Mouse (Mus musculus) midbrain, embryonic 11.5 days (tissue): ENCODE data around the gene Zfp777. TPM values are rescaled to one million over a fixed set of nuclear protein-coding genes. Genes with fewer than 3 reads are reported as not detected.
A peak's percentile ranks its signal among the peaks of the same experiment; 100 is the strongest.

ENCODE experiments used
- ATAC-seq: fragments of 200-750 bp; cut with Nextera tagmentation; 2 replicates; pipeline ENCODE4 v1.8.0; 2017; ENCODE audit warnings: moderate TSS enrichment, moderate library complexity; ENCODE audit not compliant: low FRiP score
- DNase-seq: peaks from one replicate; pipeline ENCODE4 v3.0.0; 2015; ENCODE audit warnings: low spot score; ENCODE audit errors: missing footprints
- H3K27ac ChIP-seq: fragments of 300-500 bp; sonication (generic); 2 replicates; pipeline ENCODE4 v1.5.1; 2014; ENCODE audit warnings: low read depth, low read length
- H3K27me3 ChIP-seq: fragments of 300-500 bp; sonication (generic); 2 replicates; pipeline ENCODE4 v1.6.1; 2014; ENCODE audit warnings: mild to moderate bottlenecking, low read length, moderate library complexity, mixed read lengths; ENCODE audit not compliant: control insufficient read depth, insufficient read depth
- H3K36me3 ChIP-seq: fragments of 300-500 bp; sonication (generic); 2 replicates; pipeline ENCODE4 v1.6.1; 2014; ENCODE audit warnings: mild to moderate bottlenecking, low read length, moderate library complexity, mixed read lengths; ENCODE audit not compliant: control insufficient read depth, insufficient read depth
- H3K4me1 ChIP-seq: fragments of 300-500 bp; sonication (generic); 2 replicates; pipeline ENCODE4 v1.6.1; 2014; ENCODE audit warnings: low read length; ENCODE audit not compliant: control insufficient read depth, insufficient read depth
- H3K4me2 ChIP-seq: fragments of 300-500 bp; sonication (generic); 2 replicates; pipeline ENCODE4 v1.6.1; 2014; ENCODE audit warnings: mild to moderate bottlenecking, moderate library complexity
- H3K4me3 ChIP-seq: fragments of 300-500 bp; sonication (generic); 2 replicates; pipeline ENCODE4 v1.5.1; 2014; ENCODE audit warnings: low read depth, low read length
- H3K9ac ChIP-seq: fragments of 300-500 bp; sonication (generic); 2 replicates; pipeline ENCODE4 v1.6.1; 2014; ENCODE audit warnings: low read length
- H3K9me3 ChIP-seq: fragments of 300-500 bp; sonication (generic); 2 replicates; pipeline ENCODE4 v1.6.1; 2016; ENCODE audit warnings: low read length; ENCODE audit not compliant: control insufficient read depth
- WGBS: fragments of 180-500 bp; shearing (Covaris S2); extraction: QIAGEN DNeasy Blood & Tissue Kit; methylation state at CpG from one replicate; pipeline ENCODE4 v1.1.7; 2014; 5-methylcytosine and 5-hydroxymethylcytosine counted together
- polyA plus RNA-seq: library from polyadenylated mRNA; unstranded; fragments of >200 nt; fragmentation: Nextera tagmentation; extraction: Ambion mirVana; gene quantifications from 2 replicates; pipeline ENCODE4 v1.2.1, GENCODE M21; 2014

Zfp777 gene
- polyA plus RNA-seq, 1 experiment from 2014 or later: 9.5 TPM

DNA sequence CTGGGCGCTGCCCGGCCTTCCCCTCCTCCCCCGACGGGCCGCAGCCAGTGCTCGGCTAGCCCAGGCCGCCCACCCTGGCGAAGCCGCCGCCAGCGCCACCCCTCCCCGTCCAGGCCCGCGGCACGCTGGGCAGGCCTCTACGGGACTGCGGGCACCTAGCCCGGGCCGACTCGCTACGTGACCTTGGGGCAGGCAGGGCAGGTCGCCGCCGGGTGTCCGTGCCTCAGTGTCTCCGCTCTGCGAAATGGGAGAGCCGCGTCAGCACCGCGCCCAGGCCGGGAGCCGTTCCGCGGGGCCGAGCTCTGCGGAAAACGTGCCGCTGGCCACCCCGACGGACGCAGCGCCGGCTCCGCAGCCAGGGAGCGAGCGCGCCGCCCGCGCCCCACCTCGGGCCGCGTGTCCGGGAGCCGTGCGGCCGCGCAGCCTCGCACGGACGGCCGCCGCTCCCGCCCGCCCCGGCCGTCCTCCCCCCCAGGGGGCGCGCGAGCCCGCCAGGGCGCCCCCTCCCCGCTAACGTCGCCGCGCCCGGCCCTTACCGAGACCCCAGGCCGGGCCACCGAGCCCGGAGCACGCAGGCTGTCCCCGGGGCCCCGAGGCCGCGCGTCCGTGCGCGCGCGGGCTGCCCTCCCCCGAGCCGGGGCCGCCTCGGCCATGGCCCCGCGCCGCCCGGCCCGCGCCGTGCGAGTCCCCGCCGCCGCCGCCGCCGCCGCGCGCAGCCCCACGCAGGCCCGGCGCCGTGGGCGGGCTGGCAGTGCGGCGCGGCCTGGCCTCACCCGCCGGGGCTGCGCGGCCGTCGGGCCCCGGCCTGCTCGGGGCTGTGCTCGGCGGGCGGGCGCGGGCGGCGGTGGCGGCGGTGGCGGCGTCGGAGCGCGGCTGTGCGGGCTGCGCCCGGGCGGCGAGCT lies 1.0 kb downstream of the Zfp777 start:
- Histone ChIP-seq H3K4me3 (peak overlapping the region; percentile 91), H3K9me3 (no peaks in the 10 kb centered on the region), H3K27ac (peak overlapping the region; percentile 84), H3K9ac (peak overlapping the region; percentile 83), H3K27me3 (no peaks in the 10 kb centered on the region), H3K4me2 (peak overlapping the region; percentile 64), H3K36me3 (0 out of 2 replicates have a peak, but pooled peaks cover 5% of the 10 kb centered on the region), H3K4me1 (peaks cover 12% of the 10 kb centered on the region; the same call in 1 of the 2 replicates)
- WGBS: under 1% methylated on average over 79 of the region's 150 CpGs
- DNase-seq (peak; percentile 92), ATAC-seq (peak; percentile 70)

- H3K9ac ChIP-seq: peak overlapping the region; percentile 83
- WGBS: 9% methylated on average over 12 of the region's 12 CpGs
- 0 out of 2 replicates have a peak, but pooled peaks cover 5% of the 10 kb centered on the region for H3K36me3 ChIP-seq
- H3K4me2 ChIP-seq: peak overlapping the region; percentile 64
- H3K27me3 ChIP-seq: no peaks in the 10 kb centered on the region
- no peak for DNase-seq
- no peak overlapping the region for H3K27ac ChIP-seq
- peaks cover 12% of the 10 kb centered on the region; the same call in 1 of the 2 replicates for H3K4me1 ChIP-seq
- H3K4me3 ChIP-seq: peak overlapping the region; percentile 91
- 0 out of 2 replicates have a peak, but pooled peaks have one; percentile 5 for ATAC-seq
- no peaks in the 10 kb centered on the region for H3K9me3 ChIP-seq
These were observed 1.6 kb downstream of the Zfp777 start for GRCm38 (mm10) chr6:48047114-48047449.

- Histone ChIP-seq H3K4me3 (no peak overlapping the region), H3K27ac (no peak overlapping the region), H3K36me3 (peaks cover 25% of the 10 kb centered on the region), H3K4me2 (no peak overlapping the region), H3K4me1 (no peaks in the 10 kb centered on the region), H3K9me3 (no peaks in the 10 kb centered on the region), H3K9ac (no peak overlapping the region), H3K27me3 (no peaks in the 10 kb centered on the region)
- DNase-seq: no peak
- ATAC-seq: no peak
These were observed 16.1 kb downstream of the Zfp777 start for GRCm38 (mm10) chr6:48032661-48033060.

DNA sequence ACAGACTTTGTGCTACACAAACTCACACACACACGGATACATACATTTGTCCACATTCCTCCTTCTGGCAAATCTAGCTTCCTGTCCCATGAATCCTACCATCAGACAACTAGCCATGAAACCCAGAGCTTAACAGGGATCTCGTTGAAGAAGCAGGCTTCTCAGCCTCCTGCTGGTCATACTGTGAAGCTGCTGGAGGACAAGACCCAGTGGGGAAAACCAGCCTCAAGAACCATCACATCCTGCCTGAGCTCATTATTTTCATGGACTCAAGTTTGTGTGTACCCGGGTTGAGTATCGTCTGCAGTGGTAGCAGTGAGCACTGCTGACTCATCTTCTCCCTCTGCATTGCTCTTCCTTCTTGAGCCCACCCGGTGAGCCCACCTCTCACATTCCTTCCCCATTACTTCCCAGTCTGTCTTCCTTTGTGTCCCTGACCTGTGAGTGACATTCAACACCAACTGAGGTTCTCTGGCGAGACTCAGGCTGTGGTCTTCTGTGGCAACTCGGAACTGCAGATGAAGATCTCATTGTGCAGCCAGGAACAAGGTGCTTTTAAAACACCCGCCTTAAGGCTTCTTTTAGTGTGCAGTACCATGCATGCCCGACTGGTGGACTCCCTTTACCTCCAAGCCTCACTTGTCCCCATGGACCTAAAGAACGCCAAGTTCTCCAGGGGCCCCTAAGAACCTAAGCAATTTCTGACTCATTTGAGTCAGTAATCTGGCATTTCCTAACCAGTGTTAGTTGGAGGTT lies 22.6 kb downstream of the Zfp777 start:
- DNase-seq (no peak), ATAC-seq (no peak)
- Histone ChIP-seq H3K36me3 (peaks cover 41% of the 10 kb centered on the region), H3K9ac (no peak overlapping the region), H3K27me3 (no peaks in the 10 kb centered on the region), H3K9me3 (peaks cover 7% of the 10 kb centered on the region; the same call in 1 of the 2 replicates), H3K27ac (no peak overlapping the region), H3K4me1 (no peaks in the 10 kb centered on the region), H3K4me2 (no peak overlapping the region), H3K4me3 (no peak overlapping the region)
- 79% methylated on average over 10 of the region's 10 CpGs for WGBS

DNA sequence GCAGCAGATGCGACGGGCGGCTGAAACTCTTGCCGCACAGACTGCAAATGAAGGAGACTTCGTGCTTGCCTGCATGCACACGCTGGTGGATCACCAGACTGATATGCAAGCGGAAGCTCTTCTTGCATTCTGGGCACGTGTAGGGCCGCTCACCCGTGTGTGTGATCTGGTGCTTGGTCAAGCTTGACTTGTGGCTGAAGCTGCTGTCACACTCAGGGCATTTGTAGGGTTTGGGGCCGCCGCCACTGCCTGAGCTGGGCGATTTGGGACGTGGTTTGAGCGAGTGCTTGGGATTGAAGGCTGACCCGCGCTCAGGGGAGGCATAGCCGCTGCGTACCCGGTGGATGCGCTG lies 23.7 kb downstream of the Zfp777 start:
- Histone ChIP-seq H3K27ac (no peak overlapping the region), H3K9ac (no peak overlapping the region), H3K4me3 (no peak overlapping the region), H3K4me2 (no peak overlapping the region), H3K36me3 (peaks cover 36% of the 10 kb centered on the region), H3K4me1 (peaks cover 6% of the 10 kb centered on the region), H3K9me3 (peaks cover 7% of the 10 kb centered on the region; the same call in 1 of the 2 replicates), H3K27me3 (no peaks in the 10 kb centered on the region)
- ATAC-seq (peak; percentile 55; the same call in 1 of the 2 replicates), DNase-seq (no peak)
- 68% methylated on average over 21 of the region's 21 CpGs for WGBS

DNA sequence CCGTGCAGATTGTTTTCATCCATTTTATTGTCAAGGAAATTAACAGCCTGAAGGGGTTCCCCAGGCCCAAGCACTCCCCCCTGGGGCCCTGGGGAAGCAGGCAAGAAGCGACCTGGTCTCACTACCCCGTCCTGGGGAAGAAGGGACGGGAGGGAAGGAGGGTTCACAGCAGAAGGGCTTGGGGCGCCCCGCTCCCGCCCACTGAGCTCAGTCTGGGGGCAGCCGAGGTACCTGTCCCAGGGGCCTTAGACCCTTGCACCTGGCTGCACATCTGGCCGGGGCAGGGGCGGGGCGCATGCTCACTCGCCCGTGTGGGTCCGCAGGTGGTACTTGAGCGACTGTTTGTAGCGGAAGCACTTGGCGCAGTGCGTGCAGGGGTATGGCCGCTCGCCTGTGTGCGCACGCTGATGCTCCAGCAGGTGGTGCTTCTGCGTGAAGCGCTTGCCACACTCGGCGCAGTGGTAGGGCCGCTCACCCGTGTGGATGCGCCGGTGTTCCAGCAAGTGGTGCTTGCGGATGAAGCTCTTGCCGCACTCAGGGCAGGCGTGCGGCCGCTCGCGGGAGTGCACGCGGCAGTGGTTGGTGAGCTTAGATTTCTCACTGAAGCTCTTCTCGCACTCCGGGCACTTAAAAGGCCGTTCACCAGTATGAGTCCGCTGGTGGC lies 24.2 kb downstream of the Zfp777 start:
- no peak overlapping the region for H3K9ac ChIP-seq
- no peak overlapping the region for H3K4me3 ChIP-seq
- no peak overlapping the region for H3K27ac ChIP-seq
- H3K4me1 ChIP-seq: peaks cover 6% of the 10 kb centered on the region
- no peaks in the 10 kb centered on the region for H3K27me3 ChIP-seq
- peak; percentile 58; the same call in 1 of the 2 replicates for ATAC-seq
- WGBS: 70% methylated on average over 43 of the region's 43 CpGs
- no peak overlapping the region for H3K4me2 ChIP-seq
- DNase-seq: no peak
- H3K9me3 ChIP-seq: peaks cover 7% of the 10 kb centered on the region; the same call in 1 of the 2 replicates
- peaks cover 34% of the 10 kb centered on the region for H3K36me3 ChIP-seq

DNA sequence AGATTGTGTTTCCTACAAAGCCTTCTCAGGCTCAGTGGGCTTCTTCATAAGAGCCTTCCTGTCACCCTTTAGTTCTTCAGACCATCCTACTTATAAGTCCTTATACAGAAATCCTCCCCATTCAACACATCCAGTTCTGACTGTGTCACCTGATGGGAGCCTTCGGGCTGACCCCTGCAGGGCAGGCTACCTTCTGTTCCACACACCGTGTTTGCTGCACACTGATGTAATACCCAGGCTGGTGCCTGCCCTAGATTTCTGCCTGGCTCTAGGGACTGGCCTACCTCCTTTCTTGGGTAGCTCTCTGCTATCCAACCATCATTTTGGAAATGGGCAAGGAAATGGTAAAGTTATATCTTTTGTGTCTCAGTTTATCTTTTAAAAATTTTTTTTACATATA lies 26.0 kb downstream of the Zfp777 start:
- H3K27me3 ChIP-seq: no peaks in the 10 kb centered on the region
- DNase-seq: peak; percentile 39
- no peak overlapping the region for H3K4me3 ChIP-seq
- peaks cover 7% of the 10 kb centered on the region; the same call in 1 of the 2 replicates for H3K9me3 ChIP-seq
- H3K27ac ChIP-seq: no peak overlapping the region
- H3K9ac ChIP-seq: no peak overlapping the region
- H3K36me3 ChIP-seq: peaks cover 23% of the 10 kb centered on the region
- WGBS: 88% methylated on average over 2 of the region's 2 CpGs
- no peak for ATAC-seq
- H3K4me2 ChIP-seq: no peak overlapping the region
- peaks cover 6% of the 10 kb centered on the region for H3K4me1 ChIP-seq

- ATAC-seq: no peak
- H3K4me2 ChIP-seq: no peak overlapping the region
- H3K27me3 ChIP-seq: no peaks in the 10 kb centered on the region
- 83% methylated on average over 1 of the region's 1 CpGs for WGBS
- peaks cover 7% of the 10 kb centered on the region; the same call in 1 of the 2 replicates for H3K9me3 ChIP-seq
- no peak overlapping the region for H3K9ac ChIP-seq
- H3K36me3 ChIP-seq: peaks cover 22% of the 10 kb centered on the region
- peak; percentile 33 for DNase-seq
- no peak overlapping the region for H3K27ac ChIP-seq
- H3K4me1 ChIP-seq: peaks cover 6% of the 10 kb centered on the region
- H3K4me3 ChIP-seq: no peak overlapping the region
These were observed 27.0 kb downstream of the Zfp777 start for GRCm38 (mm10) chr6:48021678-48022077.
